Mouse (Mus musculus): ENCODE data around the gene Enpp5. TPM values are rescaled to one million over a fixed set of nuclear protein-coding genes. Genes with fewer than 3 reads are reported as not detected.
A peak's percentile ranks its signal among the peaks of the same experiment; 100 is the strongest.

Enpp5 gene
- polyA plus RNA-seq (2014; fragmentation: Nextera tagmentation; extraction: Ambion mirVana), result 7.8 and 10.0 TPM in 2 replicates

DNA sequence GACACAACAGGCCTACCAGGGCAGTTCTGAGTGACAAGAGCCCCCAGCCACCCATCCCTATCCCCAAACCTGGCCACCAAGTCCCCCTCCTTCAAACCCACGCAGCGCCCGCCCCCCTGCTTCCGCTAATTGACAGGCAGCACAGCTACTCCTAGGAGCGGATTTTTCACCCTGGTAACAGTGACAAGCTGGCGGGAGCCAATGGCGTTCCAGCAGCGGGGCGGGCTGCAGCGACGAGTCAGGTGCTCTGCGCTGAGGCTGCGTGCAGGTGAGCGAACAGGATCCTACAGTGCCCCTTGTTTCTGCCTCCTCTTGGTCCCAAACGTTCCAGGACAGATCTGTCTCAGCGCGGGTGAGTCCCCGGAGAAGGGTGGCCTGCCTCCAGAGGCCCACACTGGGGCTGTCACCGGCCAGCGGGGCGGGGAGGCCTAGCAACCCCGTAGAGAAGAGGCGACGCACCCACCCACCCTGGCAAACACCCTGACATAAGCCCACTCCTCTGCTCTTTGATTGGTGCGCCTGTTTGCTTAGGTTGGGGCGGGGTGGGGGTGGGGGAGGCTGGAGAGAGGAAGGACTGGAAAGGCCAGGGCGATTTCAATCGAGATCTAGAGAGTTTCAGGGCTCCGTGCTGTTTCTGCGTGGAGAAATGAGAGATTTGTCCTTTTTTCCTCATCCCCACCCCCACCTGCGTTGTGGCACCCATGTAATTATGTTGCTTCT lies at the start of gene Enpp5:
TSS of gene Enpp5 (plus strand) at position 183 of the 720 bp plus-strand sequence.
- peak; percentile 77 for ATAC-seq (replicated peaks; ENCODE audit: insufficient number of reproducible peaks, low FRiP score, low TSS enrichment)
- no peaks in the 10 kb centered on the region for H3K36me3 ChIP-seq (ENCODE audit: control insufficient read depth, insufficient read depth, low read length)
- H3K4me1 ChIP-seq (ENCODE audit: control insufficient read depth, insufficient read depth, low read length), result no peaks in the 10 kb centered on the region
- H3K9ac ChIP-seq (ENCODE audit: low read depth, low read length), result peak within 1 kb of the TSS; percentile 78
- no peaks in the 10 kb centered on the region for H3K27me3 ChIP-seq (ENCODE audit: control insufficient read depth, insufficient read depth, low read length)
- H3K4me2 ChIP-seq, result peak within 1 kb of the TSS; percentile 91
- under 1% methylated on average over 31 of the region's 31 CpGs for WGBS (ENCODE audit: insufficient replicate concordance)
- H3K9me3 ChIP-seq (replicated peaks; ENCODE audit: control insufficient read depth, low read length), result no peaks in the 10 kb centered on the region
- H3K27ac ChIP-seq (ENCODE audit: low read depth, low read length), result no peak within 1 kb of the TSS
- peak within 1 kb of the TSS; percentile 69 for H3K4me3 ChIP-seq (ENCODE audit: low read depth, low read length)

DNA sequence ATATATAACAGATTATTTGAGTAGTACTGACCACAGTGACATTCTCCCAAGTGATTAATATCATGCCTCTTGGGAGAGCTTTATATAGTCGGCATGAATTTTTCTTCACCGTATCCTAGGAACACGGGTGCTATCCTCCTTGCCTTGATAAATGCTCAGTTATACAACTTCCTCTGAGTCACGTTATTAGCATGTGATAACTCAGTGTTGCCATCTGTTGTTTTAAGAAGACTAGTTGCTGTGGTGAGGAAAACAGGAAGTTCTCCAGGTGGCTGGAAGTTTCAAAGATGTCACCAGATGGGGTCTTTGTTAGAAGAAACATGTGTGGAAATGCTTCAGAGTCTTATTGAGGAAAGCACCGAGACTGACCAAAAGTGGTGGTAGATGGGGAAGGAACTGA lies 49.0 kb upstream of the Enpp5 start:
- WGBS (ENCODE audit: insufficient replicate concordance), result 60% methylated on average over 5 of the region's 5 CpGs
- no peak overlapping the region for H3K4me3 ChIP-seq (ENCODE audit: low read depth, low read length)
- H3K4me1 ChIP-seq (ENCODE audit: control insufficient read depth, insufficient read depth, low read length), result peaks cover 18% of the 10 kb centered on the region; the same call in 1 of the 2 replicates
- H3K9ac ChIP-seq (ENCODE audit: low read depth, low read length), result no peak overlapping the region
- no peak overlapping the region for H3K27ac ChIP-seq (ENCODE audit: low read depth, low read length)
- H3K4me2 ChIP-seq, result no peak overlapping the region
- ATAC-seq (replicated peaks; ENCODE audit: insufficient number of reproducible peaks, low FRiP score, low TSS enrichment), result no peak
- no peaks in the 10 kb centered on the region for H3K36me3 ChIP-seq (ENCODE audit: control insufficient read depth, insufficient read depth, low read length)
- no peaks in the 10 kb centered on the region for H3K27me3 ChIP-seq (ENCODE audit: control insufficient read depth, insufficient read depth, low read length)
- H3K9me3 ChIP-seq (replicated peaks; ENCODE audit: control insufficient read depth, low read length), result no peaks in the 10 kb centered on the region

DNA sequence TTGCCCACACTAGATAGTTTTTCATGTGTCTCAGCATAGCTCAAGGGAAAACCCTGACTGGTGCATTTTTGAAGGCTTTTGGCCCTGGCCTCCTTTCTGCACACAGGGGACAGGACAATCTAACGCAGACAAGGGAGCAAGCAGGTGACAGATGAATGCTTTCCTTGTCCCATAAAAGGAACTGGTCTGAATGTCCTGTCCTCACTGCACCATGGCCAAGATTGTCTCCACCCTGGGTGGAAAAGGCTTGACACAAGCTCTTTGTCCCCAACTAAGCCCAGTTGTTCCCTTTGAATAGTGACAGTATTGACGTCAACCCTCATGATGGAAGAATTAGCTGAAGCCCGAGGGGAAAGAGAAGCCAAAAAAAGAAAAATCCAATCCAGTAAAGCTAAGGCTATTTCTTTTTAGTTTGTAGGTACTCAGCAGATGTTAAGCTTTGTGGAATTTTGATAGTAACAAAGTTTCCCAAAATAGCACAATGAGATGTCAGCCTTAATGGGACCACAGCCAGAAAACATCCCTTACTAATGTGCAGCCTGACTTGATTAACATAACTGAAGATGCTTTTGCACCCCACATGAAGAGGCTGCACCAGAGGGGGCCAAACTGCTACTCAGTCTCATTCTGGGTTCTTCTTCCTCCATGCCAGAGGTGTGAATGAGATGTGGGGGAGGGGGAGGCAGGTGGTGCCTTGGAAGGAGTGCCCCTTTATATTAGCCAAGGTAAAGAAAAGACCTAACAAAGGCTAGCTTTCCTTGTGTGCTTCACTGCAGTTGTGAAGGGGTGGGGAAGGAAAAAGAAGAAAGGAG lies 47.6 kb upstream of the Enpp5 start:
- ATAC-seq (replicated peaks; ENCODE audit: insufficient number of reproducible peaks, low FRiP score, low TSS enrichment), result no peak

DNA sequence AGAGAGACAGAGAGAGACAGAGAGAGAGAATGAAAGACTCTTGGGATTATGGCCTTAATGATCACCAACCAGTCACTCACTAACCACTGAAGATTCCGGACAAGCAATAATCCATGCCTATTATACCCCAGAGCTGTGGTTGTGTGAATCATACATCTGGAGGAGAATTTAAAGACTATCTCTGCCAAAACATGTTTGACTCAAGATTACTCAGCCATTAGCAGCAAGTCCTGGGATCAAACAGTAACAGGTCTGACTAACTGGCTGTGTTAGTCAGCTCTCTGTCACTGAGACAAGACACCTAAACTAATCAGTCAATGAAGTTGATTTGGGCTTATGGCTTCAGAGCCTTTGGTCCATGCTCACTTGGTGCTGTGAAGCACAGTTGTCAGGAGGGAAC lies 43.6 kb upstream of the Enpp5 start:
- Histone ChIP-seq H3K36me3 (ENCODE audit: control insufficient read depth, insufficient read depth, low read length) (no peaks in the 10 kb centered on the region), H3K4me1 (ENCODE audit: control insufficient read depth, insufficient read depth, low read length) (peaks cover 7% of the 10 kb centered on the region; the same call in 1 of the 2 replicates), H3K4me2 (no peak overlapping the region), H3K4me3 (ENCODE audit: low read depth, low read length) (no peak overlapping the region), H3K27ac (ENCODE audit: low read depth, low read length) (no peak overlapping the region), H3K27me3 (ENCODE audit: control insufficient read depth, insufficient read depth, low read length) (no peaks in the 10 kb centered on the region), H3K9me3 (replicated peaks; ENCODE audit: control insufficient read depth, low read length) (no peaks in the 10 kb centered on the region), H3K9ac (ENCODE audit: low read depth, low read length) (no peak overlapping the region)
- no peak for ATAC-seq (replicated peaks; ENCODE audit: insufficient number of reproducible peaks, low FRiP score, low TSS enrichment)
- 92% methylated on average over 1 of the region's 1 CpGs for WGBS (ENCODE audit: insufficient replicate concordance)

More for the DNA sequence above, 47.6 kb upstream of the Enpp5 start:
- H3K4me3 ChIP-seq (ENCODE audit: low read depth, low read length), result no peak overlapping the region
- H3K27me3 ChIP-seq (ENCODE audit: control insufficient read depth, insufficient read depth, low read length), result no peaks in the 10 kb centered on the region
- no peaks in the 10 kb centered on the region for H3K9me3 ChIP-seq (replicated peaks; ENCODE audit: control insufficient read depth, low read length)
- H3K27ac ChIP-seq (ENCODE audit: low read depth, low read length), result no peak overlapping the region
- H3K36me3 ChIP-seq (ENCODE audit: control insufficient read depth, insufficient read depth, low read length), result no peaks in the 10 kb centered on the region
- WGBS (ENCODE audit: insufficient replicate concordance), result 63% methylated on average over 3 of the region's 3 CpGs
- peaks cover 13% of the 10 kb centered on the region; the same call in 1 of the 2 replicates for H3K4me1 ChIP-seq (ENCODE audit: control insufficient read depth, insufficient read depth, low read length)
- H3K4me2 ChIP-seq, result no peak overlapping the region
- no peak overlapping the region for H3K9ac ChIP-seq (ENCODE audit: low read depth, low read length)

- no peak overlapping the region for H3K4me3 ChIP-seq (ENCODE audit: low read depth, low read length)
- WGBS (ENCODE audit: insufficient replicate concordance), result 65% methylated on average over 9 of the region's 9 CpGs
- no peak for ATAC-seq (replicated peaks; ENCODE audit: insufficient number of reproducible peaks, low FRiP score, low TSS enrichment)
- no peak overlapping the region for H3K27ac ChIP-seq (ENCODE audit: low read depth, low read length)
- no peaks in the 10 kb centered on the region for H3K4me1 ChIP-seq (ENCODE audit: control insufficient read depth, insufficient read depth, low read length)
- no peaks in the 10 kb centered on the region for H3K9me3 ChIP-seq (replicated peaks; ENCODE audit: control insufficient read depth, low read length)
- H3K27me3 ChIP-seq (ENCODE audit: control insufficient read depth, insufficient read depth, low read length), result no peaks in the 10 kb centered on the region
- H3K9ac ChIP-seq (ENCODE audit: low read depth, low read length), result no peak overlapping the region
- H3K4me2 ChIP-seq, result no peak overlapping the region
- no peaks in the 10 kb centered on the region for H3K36me3 ChIP-seq (ENCODE audit: control insufficient read depth, insufficient read depth, low read length)
These were observed 40.0 kb upstream of the Enpp5 start for GRCm38 (mm10) chr17:44038656-44039055.

DNA sequence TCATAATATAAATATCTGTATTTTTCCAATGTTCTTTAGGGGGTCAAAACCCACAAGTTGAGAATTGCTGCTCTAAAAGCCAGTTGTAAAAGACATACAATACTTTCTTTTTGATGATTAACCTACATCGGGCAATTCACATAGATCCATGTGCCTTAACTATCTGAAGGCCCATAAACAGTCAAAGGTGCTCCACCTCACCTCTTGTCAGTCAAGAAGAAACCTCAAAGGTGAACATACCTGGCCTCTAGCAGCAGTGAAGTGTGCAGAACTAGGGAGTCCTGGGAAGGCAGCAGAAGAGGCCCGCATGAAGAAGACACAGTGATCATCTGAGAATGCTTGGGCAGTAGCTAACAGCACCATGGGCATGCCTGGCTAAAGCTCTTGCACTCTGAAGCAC lies 38.2 kb upstream of the Enpp5 start:
- no peaks in the 10 kb centered on the region for H3K36me3 ChIP-seq (ENCODE audit: control insufficient read depth, insufficient read depth, low read length)
- no peak overlapping the region for H3K9ac ChIP-seq (ENCODE audit: low read depth, low read length)
- no peak overlapping the region for H3K27ac ChIP-seq (ENCODE audit: low read depth, low read length)
- WGBS (ENCODE audit: insufficient replicate concordance), result 87% methylated on average over 2 of the region's 2 CpGs
- H3K4me3 ChIP-seq (ENCODE audit: low read depth, low read length), result no peak overlapping the region
- H3K4me2 ChIP-seq, result no peak overlapping the region
- H3K27me3 ChIP-seq (ENCODE audit: control insufficient read depth, insufficient read depth, low read length), result no peaks in the 10 kb centered on the region
- no peaks in the 10 kb centered on the region for H3K4me1 ChIP-seq (ENCODE audit: control insufficient read depth, insufficient read depth, low read length)
- H3K9me3 ChIP-seq (replicated peaks; ENCODE audit: control insufficient read depth, low read length), result no peaks in the 10 kb centered on the region
- ATAC-seq (replicated peaks; ENCODE audit: insufficient number of reproducible peaks, low FRiP score, low TSS enrichment), result no peak

DNA sequence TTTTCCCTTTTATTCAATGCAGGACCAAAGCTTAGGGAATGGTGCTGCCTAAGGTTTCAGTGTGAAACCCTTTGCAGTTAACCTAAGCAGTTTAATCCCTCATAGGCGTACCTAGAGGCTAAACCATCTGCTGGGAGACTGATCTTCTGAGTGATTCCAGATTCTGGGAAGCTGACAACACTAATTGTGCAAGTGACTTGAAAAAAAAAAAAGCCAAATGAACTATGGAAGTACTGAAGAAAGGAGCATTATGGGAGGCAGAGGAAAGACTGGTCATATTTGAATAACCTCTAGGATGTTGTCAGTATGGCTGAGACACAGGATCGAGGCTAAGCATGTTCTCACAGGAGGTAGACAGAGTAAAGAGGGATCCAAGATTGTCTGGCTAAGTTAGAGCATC lies 36.3 kb upstream of the Enpp5 start:
- H3K9me3 ChIP-seq (replicated peaks; ENCODE audit: control insufficient read depth, low read length), result no peaks in the 10 kb centered on the region
- ATAC-seq (replicated peaks; ENCODE audit: insufficient number of reproducible peaks, low FRiP score, low TSS enrichment), result no peak
- H3K9ac ChIP-seq (ENCODE audit: low read depth, low read length), result no peak overlapping the region
- H3K27me3 ChIP-seq (ENCODE audit: control insufficient read depth, insufficient read depth, low read length), result no peaks in the 10 kb centered on the region
- no peak overlapping the region for H3K4me2 ChIP-seq
- H3K36me3 ChIP-seq (ENCODE audit: control insufficient read depth, insufficient read depth, low read length), result no peaks in the 10 kb centered on the region
- 75% methylated on average over 2 of the region's 2 CpGs for whole genome bisulfite sequencing (ENCODE audit: insufficient replicate concordance)
- H3K27ac ChIP-seq (ENCODE audit: low read depth, low read length), result no peak overlapping the region
- no peaks in the 10 kb centered on the region for H3K4me1 ChIP-seq (ENCODE audit: control insufficient read depth, insufficient read depth, low read length)
- H3K4me3 ChIP-seq (ENCODE audit: low read depth, low read length), result no peak overlapping the region

DNA sequence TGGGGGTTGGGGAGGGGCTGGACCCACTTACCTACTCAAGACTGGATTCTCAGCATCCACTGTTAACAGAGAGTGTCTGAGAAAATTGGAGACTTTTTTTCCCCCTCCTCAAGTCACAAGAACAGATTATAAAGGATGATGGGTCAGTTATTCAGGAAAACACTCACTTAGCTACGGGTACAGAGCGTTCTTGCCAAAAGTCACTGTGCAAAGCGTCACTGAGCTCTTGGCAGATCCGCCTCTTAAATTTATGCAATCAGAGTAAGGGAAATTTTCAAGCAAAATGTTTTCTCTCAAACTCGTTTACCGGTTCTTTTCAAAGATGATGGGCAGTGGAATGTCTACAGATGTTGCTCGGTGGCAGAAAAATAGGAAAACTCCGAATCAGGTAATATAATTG lies 35.8 kb upstream of the Enpp5 start:
- Histone ChIP-seq H3K4me1 (ENCODE audit: control insufficient read depth, insufficient read depth, low read length) (no peaks in the 10 kb centered on the region), H3K9ac (ENCODE audit: low read depth, low read length) (no peak overlapping the region), H3K9me3 (replicated peaks; ENCODE audit: control insufficient read depth, low read length) (no peaks in the 10 kb centered on the region), H3K4me3 (ENCODE audit: low read depth, low read length) (no peak overlapping the region), H3K27ac (ENCODE audit: low read depth, low read length) (no peak overlapping the region), H3K36me3 (ENCODE audit: control insufficient read depth, insufficient read depth, low read length) (no peaks in the 10 kb centered on the region), H3K4me2 (no peak overlapping the region), H3K27me3 (ENCODE audit: control insufficient read depth, insufficient read depth, low read length) (no peaks in the 10 kb centered on the region)
- 85% methylated on average over 8 of the region's 8 CpGs for WGBS (ENCODE audit: insufficient replicate concordance)
- ATAC-seq (replicated peaks; ENCODE audit: insufficient number of reproducible peaks, low FRiP score, low TSS enrichment), result no peak
